Mouse (Mus musculus) stomach, embryonic 15.5 days (tissue): ENCODE measurements around the gene Aig1. TPM values are rescaled to one million over a fixed set of nuclear protein-coding genes. Genes with fewer than 3 reads are reported as not detected.

Experiments
- ATAC-seq: fragments of 200-750 bp; cut with Nextera tagmentation; 2 replicates; pipeline ENCODE4 v1.8.0; 2017; ENCODE audit warnings: low read depth, moderate number of reproducible peaks, moderate TSS enrichment; ENCODE audit not compliant: insufficient read depth, low FRiP score
- H3K27ac ChIP-seq: fragments of 300-500 bp; sonication (generic); 2 replicates; pipeline ENCODE4 v1.5.1; 2015; ENCODE audit warnings: mild to moderate bottlenecking, inconsistent platforms
- H3K27me3 ChIP-seq: fragments of 300-500 bp; sonication (generic); replicated peaks from 2 replicates; pipeline ENCODE4 v1.6.1; 2015; ENCODE audit warnings: inconsistent platforms
- H3K36me3 ChIP-seq: fragments of 300-500 bp; sonication (generic); 2 replicates; pipeline ENCODE4 v1.6.1; 2015; ENCODE audit warnings: inconsistent platforms
- H3K4me1 ChIP-seq: fragments of 300-500 bp; sonication (generic); 2 replicates; pipeline ENCODE4 v1.6.1; 2015; ENCODE audit warnings: inconsistent platforms
- H3K4me2 ChIP-seq: fragments of 300-500 bp; sonication (generic); 2 replicates; pipeline ENCODE4 v1.6.1; 2015; ENCODE audit warnings: mild to moderate bottlenecking, inconsistent platforms
- H3K4me3 ChIP-seq: fragments of 300-500 bp; sonication (generic); replicated peaks from 2 replicates; pipeline ENCODE4 v1.5.1; 2015; ENCODE audit warnings: inconsistent platforms
- H3K9ac ChIP-seq: fragments of 300-500 bp; sonication (generic); 2 replicates; pipeline ENCODE4 v1.6.1; 2015; ENCODE audit warnings: inconsistent platforms
- H3K9me3 ChIP-seq: fragments of 300-500 bp; sonication (generic); 2 replicates; pipeline ENCODE4 v1.6.1; 2016; ENCODE audit warnings: inconsistent platforms
- WGBS: fragments of 180-500 bp; shearing (Covaris S2); methylation state at CpG from one replicate; pipeline ENCODE4 v1.1.7; 2015; 5-methylcytosine and 5-hydroxymethylcytosine counted together
- polyA plus RNA-seq: library from polyadenylated mRNA; unstranded; fragments of >200 nt; fragmentation: Nextera tagmentation; extraction: Ambion mirVana; gene quantifications from 2 replicates; pipeline ENCODE4 v1.2.1, GENCODE M21; 2015

Gene Aig1
- polyA plus RNA-seq, 1 experiment from 2014 or later: 45.9 TPM

DNA sequence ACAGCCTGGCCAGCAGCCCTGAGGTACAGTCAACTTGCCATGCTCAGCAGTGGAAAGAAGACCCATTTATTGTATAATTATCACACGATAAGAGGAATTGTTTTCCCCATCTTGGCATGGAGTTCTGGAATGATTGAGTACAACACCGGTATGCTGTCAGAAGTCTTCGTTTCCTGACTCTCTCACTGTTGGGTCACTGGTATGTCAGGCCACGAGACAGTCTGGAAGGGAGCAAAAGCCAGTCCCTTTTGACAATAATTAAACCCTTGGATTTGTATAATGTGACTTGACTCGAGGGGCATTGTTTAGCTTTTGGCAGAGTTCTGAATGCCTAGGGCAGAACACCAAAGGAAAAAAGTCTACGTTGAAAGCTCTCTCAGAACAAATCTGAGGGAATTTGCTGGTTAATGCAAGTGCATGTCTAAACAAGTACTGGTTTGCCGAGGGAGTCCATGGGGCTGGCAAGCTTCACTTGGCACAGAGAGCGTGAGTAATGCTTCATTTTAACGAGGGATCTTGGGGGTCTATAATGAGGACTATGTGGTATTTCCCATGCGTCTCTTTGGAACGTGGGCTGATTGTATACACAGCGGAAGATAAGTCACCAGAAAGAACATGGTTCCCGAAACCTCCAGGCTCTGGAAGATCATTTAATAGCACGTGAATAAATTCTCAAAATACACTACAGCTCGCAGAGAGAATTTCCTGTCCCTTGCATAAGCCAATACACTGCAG, 180.2 kb downstream of the Aig1 start:
- no peak overlapping the region for H3K4me3 ChIP-seq
- no peaks in the 10 kb centered on the region for H3K27me3 ChIP-seq
- ATAC-seq: no peak
- 0 out of 2 replicates have a peak overlapping the region, but pooled peaks have one; percentile 16 for H3K27ac ChIP-seq
- 38% methylated on average over 15 of the region's 15 CpGs for WGBS
- H3K4me1 ChIP-seq: no peaks in the 10 kb centered on the region
- no peaks in the 10 kb centered on the region for H3K9me3 ChIP-seq
- no peak overlapping the region for H3K9ac ChIP-seq
- H3K4me2 ChIP-seq: no peak overlapping the region
- no peaks in the 10 kb centered on the region for H3K36me3 ChIP-seq

DNA sequence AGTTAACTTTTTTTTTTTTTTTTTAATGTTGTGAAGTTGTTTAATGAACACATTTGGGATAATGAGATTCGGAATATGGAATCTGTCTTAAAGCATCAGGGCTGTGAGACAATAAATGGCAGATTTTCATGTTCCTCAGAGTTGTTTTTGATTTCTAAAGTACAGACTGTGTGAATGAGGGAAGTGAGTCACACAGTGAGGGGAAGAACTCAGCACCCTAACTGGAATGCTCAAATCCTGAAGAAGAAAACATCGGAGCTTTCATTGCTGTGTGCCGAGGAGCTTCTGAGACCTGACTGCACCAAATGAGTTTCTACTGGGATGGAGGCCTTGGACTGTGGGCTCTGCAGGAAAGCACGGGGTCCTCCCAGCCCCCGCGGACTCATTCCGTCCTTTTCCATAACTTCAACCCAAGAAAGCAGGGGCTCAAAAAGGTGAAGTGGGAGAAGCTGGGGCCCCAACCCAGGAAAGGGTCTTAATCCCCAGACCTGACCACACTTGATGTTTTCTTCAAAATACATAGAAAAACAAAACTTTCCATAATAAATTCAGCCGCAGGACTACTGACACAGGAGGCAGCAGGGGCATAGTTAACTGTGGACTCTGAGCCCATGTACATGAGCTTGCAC, 181.5 kb downstream of the Aig1 start:
- H3K36me3 ChIP-seq: no peaks in the 10 kb centered on the region
- no peak overlapping the region for H3K4me3 ChIP-seq
- no peak overlapping the region for H3K27ac ChIP-seq
- no peak overlapping the region for H3K9ac ChIP-seq
- no peaks in the 10 kb centered on the region for H3K4me1 ChIP-seq
- H3K4me2 ChIP-seq: no peak overlapping the region
- H3K9me3 ChIP-seq: no peaks in the 10 kb centered on the region
- 89% methylated on average over 8 of the region's 8 CpGs for WGBS
- H3K27me3 ChIP-seq: no peaks in the 10 kb centered on the region
- ATAC-seq: no peak

DNA sequence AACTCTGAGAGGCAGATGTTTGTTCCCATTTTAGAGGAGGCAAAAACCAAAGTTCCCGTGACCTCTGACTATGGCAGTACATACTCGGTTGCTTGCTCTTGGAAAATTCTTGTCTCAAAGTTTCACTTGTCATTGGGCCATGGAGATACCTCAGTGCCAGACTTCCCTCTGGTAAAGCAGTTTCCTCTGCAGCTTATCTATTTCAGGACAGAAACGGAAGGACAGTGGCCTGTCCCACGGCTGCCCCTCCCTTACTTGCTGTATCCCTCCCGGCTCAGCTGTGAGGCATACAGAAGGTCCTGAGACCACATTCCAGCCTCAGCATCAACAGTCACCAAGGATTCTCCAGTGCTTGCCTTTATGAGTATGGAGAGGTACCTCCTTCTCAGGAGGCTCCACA, 182.7 kb downstream of the Aig1 start:
- 64% methylated on average over 5 of the region's 5 CpGs for WGBS
- Histone ChIP-seq H3K9me3 (no peaks in the 10 kb centered on the region), H3K4me1 (no peaks in the 10 kb centered on the region), H3K4me3 (no peak overlapping the region), H3K4me2 (no peak overlapping the region), H3K36me3 (no peaks in the 10 kb centered on the region), H3K27me3 (no peaks in the 10 kb centered on the region), H3K9ac (no peak overlapping the region), H3K27ac (no peak overlapping the region)
- ATAC-seq: no peak

DNA sequence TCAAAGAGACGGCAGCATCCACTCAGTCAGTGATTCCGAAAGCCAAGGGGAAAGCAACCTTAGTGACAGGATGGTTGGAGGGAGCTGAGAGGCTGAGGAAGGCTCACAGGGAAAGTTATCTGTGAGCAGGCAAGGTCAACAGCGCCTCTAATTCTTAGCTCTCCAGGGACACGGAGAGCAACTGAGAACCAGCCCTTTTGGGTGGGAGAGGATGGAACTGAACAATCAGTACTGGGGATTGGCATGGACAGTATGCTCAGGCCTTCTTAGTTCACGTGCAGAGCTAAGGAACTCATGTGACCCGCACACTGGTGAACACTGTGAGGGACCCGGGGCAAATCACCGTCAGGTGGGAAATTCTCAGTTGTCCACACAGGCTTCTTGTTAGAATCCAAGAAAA, 183.4 kb downstream of the Aig1 start:
- Histone ChIP-seq H3K4me3 (no peak overlapping the region), H3K36me3 (no peaks in the 10 kb centered on the region), H3K27ac (no peak overlapping the region), H3K9me3 (no peaks in the 10 kb centered on the region), H3K4me2 (no peak overlapping the region), H3K9ac (no peak overlapping the region), H3K4me1 (no peaks in the 10 kb centered on the region), H3K27me3 (no peaks in the 10 kb centered on the region)
- no peak for ATAC-seq
- 86% methylated on average over 8 of the region's 8 CpGs for WGBS

DNA sequence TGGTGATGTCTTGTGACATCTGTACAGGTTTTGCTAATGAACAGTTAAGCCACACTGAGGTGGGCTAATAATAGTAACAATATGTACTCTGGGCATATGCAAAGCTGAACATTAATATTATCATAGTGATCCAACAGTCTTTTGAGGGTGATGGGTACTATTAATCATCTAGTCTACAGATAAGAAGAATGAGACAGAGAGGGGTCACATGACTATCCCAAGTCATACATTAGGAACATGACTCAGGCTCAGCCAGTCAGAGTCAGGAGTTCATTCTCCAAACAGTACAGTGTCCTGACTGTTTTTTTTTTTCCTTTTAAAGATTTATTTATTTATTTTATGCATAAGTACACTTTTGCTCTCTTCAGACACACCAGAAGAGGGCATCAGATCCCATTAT, 184.3 kb downstream of the Aig1 start:
- no peaks in the 10 kb centered on the region for H3K36me3 ChIP-seq
- no peaks in the 10 kb centered on the region for H3K9me3 ChIP-seq
- H3K9ac ChIP-seq: no peak overlapping the region
- no peaks in the 10 kb centered on the region for H3K4me1 ChIP-seq
- H3K4me2 ChIP-seq: no peak overlapping the region
- no peaks in the 10 kb centered on the region for H3K27me3 ChIP-seq
- H3K4me3 ChIP-seq: no peak overlapping the region
- H3K27ac ChIP-seq: no peak overlapping the region
- ATAC-seq: no peak

DNA sequence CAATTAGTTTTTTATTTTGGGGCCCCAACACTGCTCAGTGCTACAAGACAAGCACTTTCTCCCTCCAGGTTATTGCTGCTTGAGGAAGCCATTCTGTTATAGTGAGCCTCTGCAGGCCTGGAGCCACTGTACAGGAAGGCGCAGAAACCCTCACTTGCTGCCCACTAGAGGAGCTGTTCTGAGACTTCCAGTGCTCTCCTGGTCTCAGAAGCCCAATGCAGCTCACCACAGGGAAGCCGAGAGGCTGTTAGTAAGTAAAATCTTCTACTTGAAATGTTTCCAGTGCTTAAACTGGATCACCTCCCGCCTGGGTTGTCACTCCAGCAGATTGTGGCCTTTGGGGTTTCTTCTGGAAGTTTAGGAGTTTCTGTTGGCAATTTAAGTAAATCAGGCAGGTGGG, 186.2 kb downstream of the Aig1 start:
- Histone ChIP-seq H3K4me2 (no peak overlapping the region), H3K36me3 (no peaks in the 10 kb centered on the region), H3K4me3 (no peak overlapping the region), H3K27me3 (no peaks in the 10 kb centered on the region), H3K9me3 (no peaks in the 10 kb centered on the region), H3K9ac (no peak overlapping the region), H3K27ac (no peak overlapping the region), H3K4me1 (no peaks in the 10 kb centered on the region)
- 60% methylated on average over 3 of the region's 3 CpGs for WGBS
- no peak; the same call in 1 of the 2 replicates for ATAC-seq

DNA sequence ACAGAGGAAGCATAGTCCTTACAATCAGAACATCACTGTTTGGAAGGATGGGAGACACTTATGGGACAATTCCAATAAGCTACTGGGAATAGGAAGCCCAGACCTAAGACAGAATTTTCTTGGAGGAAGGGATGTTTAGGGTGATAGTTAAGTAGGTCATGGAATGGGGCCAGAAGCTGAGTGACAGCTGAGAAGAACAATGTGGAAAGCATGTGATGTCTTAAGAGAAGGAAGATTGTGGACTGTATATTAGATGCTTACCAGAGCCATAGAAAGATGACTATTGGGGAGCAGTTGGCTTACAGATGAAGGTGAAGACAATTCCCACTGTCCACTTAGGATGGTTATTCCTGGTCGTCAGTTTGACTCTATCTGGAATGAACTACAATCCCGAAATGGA, 191.3 kb downstream of the Aig1 start:
- no peaks in the 10 kb centered on the region for H3K27me3 ChIP-seq
- no peaks in the 10 kb centered on the region for H3K36me3 ChIP-seq
- 89% methylated on average over 2 of the region's 2 CpGs for WGBS
- no peak overlapping the region for H3K4me3 ChIP-seq
- H3K4me1 ChIP-seq: no peaks in the 10 kb centered on the region
- no peak overlapping the region for H3K27ac ChIP-seq
- H3K9me3 ChIP-seq: no peaks in the 10 kb centered on the region
- no peak overlapping the region for H3K4me2 ChIP-seq
- H3K9ac ChIP-seq: no peak overlapping the region
- ATAC-seq: no peak

DNA sequence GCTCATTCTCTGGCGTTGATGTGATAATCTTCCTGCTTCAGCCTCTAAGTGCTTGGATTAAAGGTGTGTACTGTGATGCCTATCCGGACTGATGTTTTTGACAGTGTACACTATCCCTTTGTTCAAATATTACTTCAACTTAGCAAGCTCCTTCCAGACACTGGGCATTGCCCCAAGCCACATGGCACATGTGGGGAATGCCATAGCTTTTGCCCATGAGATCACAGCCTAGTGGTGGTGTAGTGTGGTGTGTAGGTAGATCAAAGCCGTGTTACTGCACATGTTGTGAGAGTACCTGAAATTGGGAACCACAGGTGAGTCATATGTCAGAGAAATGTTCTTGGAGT, 193.8 kb downstream of the Aig1 start:
- no peaks in the 10 kb centered on the region for H3K4me1 ChIP-seq
- ATAC-seq: no peak
- H3K9ac ChIP-seq: no peak overlapping the region
- no peaks in the 10 kb centered on the region for H3K9me3 ChIP-seq
- no peak overlapping the region for H3K4me3 ChIP-seq
- no peak overlapping the region for H3K27ac ChIP-seq
- 83% methylated on average over 3 of the region's 3 CpGs for WGBS
- H3K4me2 ChIP-seq: no peak overlapping the region
- no peaks in the 10 kb centered on the region for H3K36me3 ChIP-seq
- no peaks in the 10 kb centered on the region for H3K27me3 ChIP-seq

DNA sequence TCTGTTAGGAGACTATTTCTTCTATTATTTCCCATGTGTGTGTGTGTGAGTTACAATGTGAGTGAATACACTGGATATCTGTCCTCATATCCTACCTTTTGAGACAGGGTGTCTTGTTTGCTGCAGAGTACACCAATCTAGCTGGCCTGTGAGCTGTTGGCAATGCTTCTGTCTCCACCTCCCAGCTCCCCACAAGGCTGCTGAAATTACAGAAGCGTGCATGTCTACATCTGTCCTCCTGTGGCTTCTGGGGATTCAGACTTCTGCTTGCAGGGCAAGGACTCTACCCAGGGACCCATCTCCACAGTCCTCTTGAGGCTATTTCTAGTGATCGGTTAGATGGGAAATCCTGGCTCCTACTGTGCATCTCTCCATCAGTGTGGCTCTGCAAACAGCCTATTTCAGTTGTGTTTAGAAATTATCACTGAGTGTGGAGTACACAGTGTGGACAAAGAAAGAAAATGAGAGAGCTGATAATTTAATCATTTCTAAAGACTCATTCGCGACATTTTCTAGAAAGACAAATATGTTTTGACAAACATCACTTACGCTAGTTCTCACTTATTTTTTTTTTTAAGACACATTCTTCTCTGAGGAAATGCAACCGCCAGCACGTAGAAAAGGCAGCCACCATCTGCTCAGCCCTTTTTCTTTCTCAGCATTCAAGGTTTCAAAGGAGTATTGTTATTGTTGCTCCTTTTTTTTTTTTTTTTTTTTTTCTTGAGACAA, 194.3 kb downstream of the Aig1 start:
- Histone ChIP-seq H3K27me3 (no peaks in the 10 kb centered on the region), H3K4me2 (no peak overlapping the region), H3K36me3 (no peaks in the 10 kb centered on the region), H3K9ac (no peak overlapping the region), H3K4me3 (no peak overlapping the region), H3K9me3 (no peaks in the 10 kb centered on the region), H3K27ac (no peak overlapping the region), H3K4me1 (no peaks in the 10 kb centered on the region)
- WGBS: 75% methylated on average over 7 of the region's 7 CpGs
- no peak for ATAC-seq

DNA sequence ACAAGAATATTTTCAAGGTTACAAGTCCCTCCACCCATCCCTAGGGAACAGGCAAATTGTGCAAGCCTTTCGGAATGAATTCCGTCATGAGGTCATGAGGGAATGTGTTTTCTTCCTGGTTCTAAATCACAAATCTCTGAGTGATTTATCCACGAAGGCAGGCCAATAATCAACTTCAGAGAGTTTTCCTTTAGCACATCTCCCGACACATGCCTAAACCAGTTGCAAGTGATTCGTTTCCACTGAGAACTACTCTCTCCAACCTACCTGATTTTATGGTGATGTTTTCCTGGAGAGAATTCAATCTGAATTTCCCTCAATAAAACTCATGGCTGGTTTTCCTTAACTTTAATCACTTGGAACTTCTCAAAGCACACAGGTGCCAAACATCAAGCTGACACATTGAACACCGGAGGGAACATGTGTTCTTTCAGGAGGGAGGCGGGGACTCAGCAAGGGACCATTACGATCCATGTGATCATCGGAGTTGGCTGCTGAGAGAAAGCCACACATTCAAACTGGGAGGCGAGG, 201.5 kb downstream of the Aig1 start:
- Histone ChIP-seq H3K9me3 (no peaks in the 10 kb centered on the region), H3K4me1 (no peaks in the 10 kb centered on the region), H3K36me3 (no peaks in the 10 kb centered on the region), H3K27me3 (no peaks in the 10 kb centered on the region), H3K4me2 (no peak overlapping the region), H3K4me3 (no peak overlapping the region), H3K9ac (no peak overlapping the region), H3K27ac (no peak overlapping the region)
- ATAC-seq: no peak
- 61% methylated on average over 10 of the region's 10 CpGs for WGBS

DNA sequence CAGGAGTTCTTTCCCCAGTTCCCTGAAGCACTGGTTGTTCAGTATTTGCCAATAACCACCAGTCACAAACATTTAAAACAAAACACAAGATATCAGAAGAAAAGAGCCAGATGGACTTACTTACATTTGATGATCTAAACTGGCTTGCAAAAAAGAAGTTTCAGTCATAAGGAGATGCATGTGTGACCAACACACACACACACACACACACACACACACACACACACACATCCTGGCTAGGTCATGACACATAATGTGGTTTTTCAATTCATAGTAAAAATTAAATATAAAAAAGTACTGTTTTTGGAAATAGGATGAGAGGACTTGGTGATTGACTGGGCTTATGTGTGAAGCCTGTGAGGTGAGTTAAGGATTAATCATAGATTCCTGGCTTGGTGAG, 205.3 kb downstream of the Aig1 start:
- H3K9me3 ChIP-seq: no peaks in the 10 kb centered on the region
- no peaks in the 10 kb centered on the region for H3K36me3 ChIP-seq
- H3K4me2 ChIP-seq: no peak overlapping the region
- no peak for ATAC-seq
- H3K4me3 ChIP-seq: no peak overlapping the region
- no peak overlapping the region for H3K9ac ChIP-seq
- H3K4me1 ChIP-seq: no peaks in the 10 kb centered on the region
- H3K27ac ChIP-seq: no peak overlapping the region
- H3K27me3 ChIP-seq: no peaks in the 10 kb centered on the region

DNA sequence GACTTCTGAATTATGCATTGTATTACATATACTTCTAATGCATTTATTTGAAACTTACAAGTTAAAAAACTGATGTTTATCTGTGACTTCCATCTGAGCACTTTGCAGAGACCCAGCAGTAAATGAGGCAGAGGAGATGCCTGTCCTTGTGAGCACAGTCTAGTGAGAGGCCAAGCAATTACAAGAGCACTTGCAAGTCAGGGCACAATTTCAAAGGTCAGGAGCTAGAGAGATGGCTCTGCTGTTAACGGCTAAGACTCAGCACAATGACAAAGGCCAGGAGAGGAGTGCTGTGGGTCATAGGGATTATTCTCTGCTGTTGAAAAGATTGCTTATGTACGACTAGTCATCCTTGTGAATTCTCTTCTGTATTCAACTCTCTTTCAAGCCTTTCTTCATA, 209.0 kb downstream of the Aig1 start:
- no peak overlapping the region for H3K9ac ChIP-seq
- H3K27ac ChIP-seq: no peak overlapping the region
- no peak overlapping the region for H3K4me3 ChIP-seq
- H3K27me3 ChIP-seq: no peaks in the 10 kb centered on the region
- ATAC-seq: no peak
- 59% methylated on average over 2 of the region's 2 CpGs for WGBS
- no peaks in the 10 kb centered on the region for H3K9me3 ChIP-seq
- no peaks in the 10 kb centered on the region for H3K36me3 ChIP-seq
- no peaks in the 10 kb centered on the region for H3K4me1 ChIP-seq
- no peak overlapping the region for H3K4me2 ChIP-seq
